Mouse (Mus musculus) regulatory T cell (primary cell): Measurements from ENCODE around the gene Pla2g1b.
"Not testable (repeated sequence)": the region's sequence is repeated elsewhere in the genome, so short reads cannot be mapped to it uniquely, and the experiment has no call there.

Source experiments
- in situ Hi-C: fragments of 300-600 bp; cut with MboI, MseI; formaldehyde crosslinking; loops from one replicate; pipeline ENCODE4 v1.15.1; 2025; ENCODE audit warnings: high pct_unique_total_duplicates

The Pla2g1b gene

DNA sequence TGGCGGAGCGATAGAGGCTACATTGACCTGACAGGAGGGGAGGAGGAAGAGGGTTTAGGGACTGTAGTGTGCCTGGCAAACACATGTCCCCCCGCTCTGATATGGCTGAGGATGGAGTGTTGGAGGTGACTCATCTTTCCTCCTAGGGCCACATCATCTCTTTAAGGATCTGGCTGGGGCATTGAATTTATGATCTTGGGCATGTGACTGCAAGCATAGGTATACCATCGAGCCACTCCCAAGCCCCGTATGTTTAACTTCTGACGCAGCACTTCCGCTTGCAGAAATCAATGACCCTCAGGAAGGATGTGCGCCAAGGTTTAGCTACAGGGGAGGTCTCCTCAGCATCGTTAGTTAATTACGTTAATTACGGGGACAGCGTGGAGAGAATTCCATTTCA lies 37.0 kb downstream of the Pla2g1b start:
- in situ Hi-C loops = loop anchor here (5.0 to 10.0 kb wide), 2 partner anchors 39 to 1872 kb away; no protein-coding TSS in a partner anchor

DNA sequence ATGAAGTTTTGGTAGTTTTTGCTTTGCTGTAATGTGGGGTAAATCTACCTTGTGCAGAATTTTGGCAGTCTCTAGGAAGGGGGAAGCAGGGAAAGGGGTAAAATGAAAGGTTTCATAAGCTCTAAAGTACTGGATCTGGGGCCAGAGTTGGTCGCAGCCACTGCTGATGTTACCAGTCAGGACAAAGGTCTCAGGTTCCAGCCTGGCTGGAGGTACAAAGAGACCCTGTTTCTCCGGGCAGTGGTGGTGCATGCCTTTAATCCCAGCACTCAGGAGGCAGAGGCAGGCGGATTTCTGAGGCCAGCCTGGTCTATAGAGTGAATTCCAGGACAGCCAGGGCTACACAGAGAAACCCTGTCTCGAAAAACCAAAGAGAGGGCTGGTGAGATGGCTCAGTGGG lies 39.6 kb downstream of the Pla2g1b start:
- in situ Hi-C loops = loop anchor here (10.0 kb wide), 1 partner anchor 1869 kb away; no protein-coding TSS in a partner anchor

DNA sequence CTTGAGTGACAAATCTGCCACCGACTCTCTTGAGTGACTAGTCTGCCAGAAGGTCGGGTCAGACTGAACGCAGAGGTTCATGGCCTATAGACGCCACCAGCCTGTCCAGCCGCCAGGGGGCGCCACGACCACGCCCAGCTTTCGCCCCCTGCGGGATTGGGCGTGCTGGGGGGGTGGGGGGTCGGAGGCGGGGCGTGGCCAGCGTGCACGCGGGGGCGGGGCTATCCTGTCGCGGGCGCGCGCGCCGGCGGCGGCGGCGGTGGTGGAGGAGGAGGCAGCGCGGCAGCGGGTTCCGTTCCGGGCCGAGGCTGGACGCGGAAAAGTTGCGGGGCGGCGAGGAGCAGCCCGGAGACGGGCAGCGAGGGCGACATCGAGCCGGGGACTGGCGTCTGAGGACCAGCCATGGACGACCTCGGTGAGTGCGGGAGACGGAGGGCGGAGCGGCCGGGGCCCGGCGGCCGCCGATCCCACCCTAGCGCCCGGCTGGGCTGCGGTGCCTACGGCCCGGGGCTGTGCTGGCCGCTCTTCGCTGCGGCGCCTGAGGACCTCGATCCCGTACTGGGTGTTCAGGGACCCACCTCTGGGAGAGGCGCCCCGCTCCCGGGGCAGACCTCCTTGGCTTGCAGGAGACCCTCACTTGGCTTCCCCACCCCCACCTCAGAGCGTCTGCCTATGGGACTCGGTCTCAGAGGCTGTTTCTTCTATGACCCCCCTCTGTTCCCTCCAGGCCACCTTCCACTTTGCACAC lies 40.6 kb downstream of the Pla2g1b start, which contains the start of gene Pxn:
Gene Pxn, plus strand, starts transcription at position 223 of the 748 bp plus-strand sequence.
- in situ Hi-C loops = loop anchor here (10.0 kb wide), 1 partner anchor 1868 kb away; no protein-coding TSS in a partner anchor

DNA sequence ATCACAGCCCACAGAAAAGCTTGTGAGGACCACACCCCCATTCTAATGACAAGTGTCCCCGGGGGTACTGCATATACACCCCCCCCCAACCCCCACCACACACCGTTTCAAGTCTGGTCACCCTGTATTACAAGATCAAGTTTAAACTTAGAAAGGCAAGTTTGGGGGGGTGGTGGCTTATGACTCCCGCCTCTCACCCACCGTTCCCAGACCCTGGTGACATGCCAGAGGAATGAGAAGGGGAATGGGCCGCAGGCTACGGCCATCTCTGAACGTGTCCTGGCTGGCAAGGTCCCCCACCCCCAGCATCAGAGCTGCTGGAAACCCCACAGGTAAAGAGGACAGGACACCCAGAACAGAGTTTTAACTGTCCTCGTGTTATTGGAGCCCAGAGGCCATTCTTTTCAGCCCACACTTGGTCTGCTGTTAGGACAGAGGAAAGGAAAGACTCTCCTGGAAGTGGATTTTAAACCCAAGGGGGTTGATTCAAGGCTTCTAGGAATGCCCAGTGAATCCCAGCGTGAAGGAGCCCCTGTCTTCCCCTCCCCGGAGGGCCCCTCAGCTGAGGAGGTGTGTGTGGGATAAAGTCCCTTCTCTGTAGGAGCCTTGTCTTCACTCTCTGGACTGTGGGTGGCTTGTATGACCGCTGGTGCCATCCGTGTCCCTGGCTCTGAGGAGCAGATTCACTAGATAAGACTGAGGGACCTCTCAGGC lies 41.4 kb downstream of the Pla2g1b start:
- in situ Hi-C loops = loop anchor here (10.0 kb wide), 1 partner anchor 1867 kb away; no protein-coding TSS in a partner anchor

DNA sequence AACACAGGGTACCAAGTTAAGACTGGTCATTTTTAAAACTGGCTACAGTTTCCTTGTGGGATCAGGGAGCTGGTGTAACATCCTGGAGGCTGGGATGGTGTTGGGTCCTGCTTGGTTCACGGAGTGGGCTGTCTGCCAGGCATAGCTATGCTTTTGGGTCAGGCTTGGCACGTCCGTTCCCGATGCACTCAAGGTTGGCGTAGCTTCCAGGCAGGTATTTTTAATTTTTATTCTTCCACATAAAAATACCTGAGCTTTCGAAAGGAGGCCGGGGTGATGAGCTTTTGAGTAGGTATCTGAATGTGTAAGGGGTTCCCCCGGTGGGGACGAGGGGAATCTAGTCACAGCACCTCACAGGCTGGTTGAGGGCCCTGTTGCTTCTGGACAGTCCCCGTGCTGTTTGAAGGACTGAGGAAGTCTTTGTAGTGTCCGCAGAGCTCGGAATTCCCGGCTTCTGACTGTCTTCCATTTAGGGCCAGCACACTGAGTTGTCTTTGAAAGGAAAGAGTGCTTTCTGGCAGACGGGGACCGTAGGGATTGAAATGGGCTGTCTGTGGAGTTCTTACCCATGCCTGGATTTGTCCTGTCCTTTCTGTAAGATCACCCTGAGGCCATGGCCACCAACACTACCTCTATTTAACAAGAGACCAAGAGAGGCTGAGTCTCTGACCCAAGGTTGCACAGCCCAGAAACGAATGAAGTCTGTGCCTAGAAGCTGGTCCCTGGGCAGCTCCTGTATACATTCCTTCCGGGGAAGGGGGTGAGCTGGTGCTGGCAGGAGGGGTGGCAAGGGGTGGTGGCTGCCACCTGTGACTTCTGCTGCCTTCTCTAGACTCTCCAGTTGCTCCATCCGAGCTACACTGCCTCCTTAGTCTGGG lies 42.2 kb downstream of the Pla2g1b start:
- in situ Hi-C loops = loop anchor here (10.0 kb wide), 1 partner anchor 1867 kb away; no protein-coding TSS in a partner anchor

DNA sequence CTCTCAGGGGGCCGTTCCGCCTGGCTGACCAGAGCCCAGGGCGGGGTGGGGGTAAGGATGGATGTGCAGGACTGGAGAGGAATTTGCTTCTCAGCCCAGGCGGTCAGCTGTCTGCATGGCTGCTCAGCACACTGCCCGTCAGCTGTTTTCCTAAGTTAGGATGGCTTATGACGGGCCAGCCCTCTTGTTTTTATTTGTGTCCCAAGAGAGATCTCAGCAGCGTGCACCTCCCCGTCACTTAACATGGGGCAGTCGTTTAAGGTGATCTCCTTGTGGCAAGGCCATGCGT lies 42.7 kb downstream of the Pla2g1b start:
- in situ Hi-C loops = loop anchor here (10.0 kb wide), 1 partner anchor 1866 kb away; no protein-coding TSS in a partner anchor

DNA sequence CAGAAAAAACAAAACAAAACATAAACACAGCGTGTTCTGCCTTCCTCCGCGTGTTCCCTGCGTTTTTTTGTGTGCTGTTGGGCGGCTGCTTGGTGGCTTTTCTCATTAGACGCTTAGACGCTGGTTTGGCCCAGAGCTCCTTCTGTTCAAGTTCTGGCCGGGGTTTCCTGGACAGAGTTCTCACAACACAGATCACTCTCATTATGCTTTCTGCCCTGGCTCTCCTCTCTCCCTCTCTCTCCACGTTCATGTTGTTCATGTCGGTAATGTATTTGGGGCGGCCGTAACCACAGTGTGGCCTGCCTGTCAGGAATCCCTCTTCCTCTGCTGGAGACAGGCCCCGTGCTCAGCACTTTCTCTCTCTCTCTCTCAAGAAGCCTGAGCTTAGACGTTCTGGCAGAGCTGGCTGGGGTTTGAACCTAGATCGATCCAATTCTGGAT lies 43.3 kb downstream of the Pla2g1b start:
- in situ Hi-C loops = loop anchor here (10.0 kb wide), 1 partner anchor 1865 kb away; no protein-coding TSS in a partner anchor

DNA sequence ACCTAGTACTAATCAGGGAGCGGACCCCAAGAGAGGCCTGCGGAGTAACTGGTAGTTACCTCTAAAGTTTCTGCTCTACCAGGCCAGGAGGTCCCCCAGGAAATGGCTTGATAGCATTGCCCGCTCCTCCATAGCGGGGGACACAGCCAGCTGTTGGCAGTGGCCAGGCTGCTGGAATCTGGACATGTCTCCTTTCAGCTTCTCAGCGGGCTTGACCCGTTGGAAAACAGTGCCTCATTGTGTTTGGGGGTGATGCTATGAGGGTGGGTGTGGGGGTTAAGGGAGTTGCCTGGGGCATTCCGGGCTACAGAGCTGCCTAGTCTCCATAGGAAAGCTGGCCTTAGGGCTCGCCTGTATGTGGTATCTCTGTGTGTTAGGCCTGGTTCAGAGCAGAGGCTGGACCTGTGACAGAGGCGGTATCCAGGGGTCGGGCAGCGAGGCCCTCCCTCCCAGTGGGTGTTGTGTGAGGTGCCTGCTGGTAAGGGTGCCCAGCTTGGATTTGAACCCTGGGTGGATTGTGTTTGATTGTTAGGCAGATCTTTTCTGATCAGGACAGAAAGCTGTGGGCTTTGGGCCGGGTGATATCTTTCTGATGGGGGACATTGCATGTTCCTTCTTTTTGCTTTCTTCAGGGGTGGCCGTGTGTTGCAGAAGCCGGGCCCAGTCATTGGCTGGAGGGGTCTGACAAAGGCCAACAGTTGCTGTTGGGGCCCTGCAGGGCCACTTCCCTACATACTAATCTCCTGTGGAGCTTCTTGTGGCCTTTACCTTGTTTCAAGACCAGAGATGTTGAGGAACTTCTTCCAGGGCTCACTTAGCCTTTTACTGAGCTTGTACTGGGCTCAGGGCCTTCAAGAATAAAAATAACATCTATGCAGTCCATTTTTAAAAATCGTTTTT lies 44.0 kb downstream of the Pla2g1b start:
- in situ Hi-C loops = loop anchor here (10.0 kb wide), 1 partner anchor 1865 kb away; no protein-coding TSS in a partner anchor

DNA sequence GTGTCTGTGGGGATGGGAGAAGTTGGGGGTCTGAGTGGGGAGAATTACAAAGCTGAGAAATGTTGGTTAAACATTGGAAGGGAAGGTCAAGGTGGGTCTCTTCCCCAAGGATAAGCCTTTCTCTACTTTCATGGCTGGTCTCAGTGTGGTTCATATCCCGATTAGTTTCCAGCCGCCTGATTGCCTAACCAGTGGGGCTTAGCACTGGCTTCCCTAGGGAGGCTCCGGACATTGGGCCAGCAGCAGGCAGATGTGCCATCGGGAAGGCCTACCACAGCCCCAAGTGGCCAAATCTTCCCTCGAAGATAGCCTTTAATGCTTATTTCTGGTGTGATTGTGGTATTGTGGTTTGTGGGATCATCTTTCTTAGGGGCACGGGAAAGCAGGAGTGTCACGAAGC lies 46.3 kb downstream of the Pla2g1b start:
- in situ Hi-C loops = no loop called here

DNA sequence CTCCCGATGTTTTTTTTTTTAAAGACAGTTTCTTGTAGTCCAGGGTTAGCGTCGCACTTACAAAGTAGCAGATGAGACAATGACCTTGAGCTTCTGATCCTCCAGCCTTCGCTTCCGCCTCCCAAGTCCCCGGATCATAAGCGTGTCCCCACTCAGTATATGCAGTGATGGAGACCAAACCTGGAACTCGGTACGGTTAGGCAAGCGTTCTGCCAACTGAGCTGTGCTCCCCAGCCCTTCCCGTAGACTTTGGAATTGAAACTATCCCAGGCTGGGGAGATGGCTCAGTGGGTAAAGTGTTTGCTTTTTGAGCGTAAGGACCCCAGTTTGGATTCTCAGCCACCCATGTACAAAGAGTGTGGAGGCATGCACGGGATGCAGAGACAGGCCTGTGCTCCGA lies 47.2 kb downstream of the Pla2g1b start:
- in situ Hi-C loops = no loop called here

DNA sequence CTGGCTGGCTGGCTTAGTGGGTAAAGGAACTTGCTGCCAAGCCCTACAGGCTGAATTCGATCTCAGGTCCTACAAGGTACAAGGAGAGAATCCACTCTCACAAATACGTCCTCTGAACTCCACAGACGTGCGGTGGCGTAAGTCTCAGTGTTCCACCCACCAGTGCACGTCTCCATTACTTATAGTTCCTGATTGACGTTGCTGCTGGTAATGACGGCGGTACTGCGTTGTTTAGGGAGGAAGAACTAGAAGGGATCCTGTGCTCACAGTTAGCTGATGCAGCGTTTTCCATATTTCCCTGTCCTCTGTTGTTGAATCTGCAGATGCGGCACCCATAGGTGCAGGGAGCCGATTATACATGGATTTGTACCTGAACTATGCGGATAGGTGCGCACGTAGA lies 47.7 kb downstream of the Pla2g1b start:
- in situ Hi-C loops = no loop called here

DNA sequence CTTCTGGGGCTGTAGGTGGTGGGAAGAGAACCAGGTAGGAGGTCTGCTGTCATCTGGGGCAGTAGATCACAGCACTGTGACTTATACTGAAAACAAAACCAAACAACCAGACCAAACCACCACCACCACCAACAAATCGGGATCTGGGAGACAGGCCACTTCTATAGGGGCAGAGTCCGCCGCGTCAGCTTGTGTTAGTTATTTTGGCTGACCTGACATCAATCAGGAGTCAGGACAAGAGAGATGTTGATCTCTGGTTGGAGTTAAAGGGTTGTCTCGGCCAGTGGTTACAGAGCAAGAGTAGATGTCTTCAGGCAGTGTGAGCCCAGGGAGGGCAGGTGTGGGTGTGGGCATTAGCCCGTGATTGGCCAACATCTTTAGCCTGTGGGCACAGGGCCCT lies 48.3 kb downstream of the Pla2g1b start:
- in situ Hi-C loops = no loop called here

DNA sequence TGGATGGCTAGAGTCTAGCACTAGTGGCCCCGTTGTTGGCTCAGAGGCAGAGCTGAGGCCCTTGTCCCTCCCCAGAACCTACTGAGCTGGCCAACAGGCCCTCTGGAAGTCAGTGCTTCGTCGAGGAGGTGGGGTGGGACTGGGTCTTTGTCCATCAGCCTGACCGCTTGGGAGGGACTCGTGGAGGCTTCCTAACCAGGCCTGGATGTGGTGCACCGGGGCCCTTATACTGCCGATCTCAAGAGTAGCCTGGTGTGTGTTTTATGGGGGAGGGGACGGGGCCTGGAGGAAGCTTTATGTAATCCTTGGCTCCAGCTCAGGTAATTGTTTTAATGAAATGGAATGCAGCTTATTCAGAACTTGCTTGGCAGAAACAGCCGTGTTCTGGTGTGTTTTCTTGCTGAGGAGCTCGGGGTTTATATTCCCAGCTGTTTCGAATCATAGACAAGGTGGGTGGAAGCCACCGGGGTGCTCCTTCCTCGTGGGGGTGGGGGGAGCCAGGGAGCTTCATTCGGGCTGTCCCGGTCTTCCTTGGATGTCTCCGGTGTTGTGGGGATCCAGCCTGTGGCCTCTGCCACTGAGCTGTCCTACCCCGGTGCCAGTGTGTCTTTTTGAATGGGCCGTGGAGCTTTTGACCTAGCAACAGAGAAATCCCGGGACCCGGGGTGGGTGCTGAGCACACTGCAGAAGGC lies 49.0 kb downstream of the Pla2g1b start:
- in situ Hi-C loops = no loop called here

DNA sequence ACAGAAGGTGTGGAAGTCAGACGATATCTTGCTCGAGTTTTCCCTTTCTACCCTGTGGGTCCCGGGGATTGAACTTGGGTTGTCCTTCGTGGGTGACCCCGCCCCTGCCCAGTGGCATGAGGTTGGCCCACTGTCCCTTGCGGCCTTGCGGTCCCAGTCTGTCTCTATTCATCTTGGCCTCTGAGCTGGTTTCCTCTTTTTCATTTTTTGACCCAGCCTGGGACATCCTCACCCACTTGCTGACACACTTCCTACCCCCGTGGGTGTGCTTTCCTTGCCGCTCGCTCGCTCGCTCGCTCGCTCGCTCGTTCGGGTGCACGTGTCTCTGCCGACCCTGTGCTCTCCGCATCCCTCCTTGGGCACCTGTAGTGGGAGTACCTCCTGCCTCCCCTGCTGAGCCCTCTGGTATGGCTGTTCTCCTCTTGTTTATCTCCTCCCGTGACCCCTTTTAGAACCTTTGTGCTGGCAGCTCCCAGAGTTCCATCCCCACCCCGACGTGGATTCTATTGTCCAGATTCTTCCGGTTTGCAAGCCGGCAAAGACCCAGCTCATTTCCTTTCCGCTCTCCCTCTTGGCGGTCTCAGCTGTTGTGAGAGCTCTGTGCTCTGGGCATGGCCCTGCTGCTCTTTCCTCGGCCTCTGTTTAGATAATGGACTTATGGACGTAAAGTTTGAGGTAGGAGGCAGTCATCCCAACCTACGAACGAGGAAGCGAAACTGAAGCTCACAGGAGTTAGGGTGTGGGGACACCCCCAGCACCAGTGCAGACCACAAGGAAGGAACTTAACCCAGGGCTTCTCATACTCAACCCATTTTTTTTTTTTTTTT lies 50.2 kb downstream of the Pla2g1b start:
- in situ Hi-C loops = no loop called here

DNA sequence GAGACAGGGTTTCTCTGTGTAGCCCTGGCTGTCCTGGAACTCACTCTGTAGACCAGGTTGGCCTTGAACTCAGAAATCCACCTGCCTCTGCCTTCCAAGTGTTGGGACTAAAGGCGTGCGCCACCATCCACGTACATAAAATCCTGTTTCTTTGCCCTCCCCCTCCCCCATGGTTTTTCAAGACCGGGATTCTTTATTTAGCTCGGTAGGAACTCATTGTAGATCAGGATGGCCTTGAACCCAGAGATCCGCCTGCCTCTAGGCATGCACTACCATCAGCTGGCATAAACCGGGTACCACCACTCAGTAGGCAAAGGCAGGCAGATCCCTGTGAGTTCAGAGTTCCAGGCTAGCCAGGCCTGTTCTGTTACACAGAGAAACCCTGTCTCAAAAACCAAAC lies 50.8 kb downstream of the Pla2g1b start:
- in situ Hi-C loops = no loop called here

DNA sequence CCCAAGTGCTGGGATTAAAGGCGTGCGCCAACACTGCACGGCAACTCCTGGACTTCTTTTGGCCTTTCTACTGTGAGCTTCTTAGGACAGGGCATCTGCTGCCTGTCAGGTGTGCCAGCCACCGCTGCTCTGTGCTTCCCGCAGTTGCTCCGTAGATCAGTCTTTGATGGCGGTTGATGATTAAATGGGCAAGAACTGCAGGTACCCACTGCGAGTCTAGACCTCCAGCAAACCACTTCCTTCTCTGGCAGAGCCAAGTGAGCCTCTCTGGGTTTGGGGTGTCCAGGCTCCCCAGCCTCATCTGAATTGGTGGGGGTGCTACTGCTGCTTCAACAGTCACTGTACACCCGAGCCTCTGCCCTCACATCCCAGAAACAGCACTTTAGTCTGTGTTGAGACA lies 51.4 kb downstream of the Pla2g1b start:
- in situ Hi-C loops = no loop called here

DNA sequence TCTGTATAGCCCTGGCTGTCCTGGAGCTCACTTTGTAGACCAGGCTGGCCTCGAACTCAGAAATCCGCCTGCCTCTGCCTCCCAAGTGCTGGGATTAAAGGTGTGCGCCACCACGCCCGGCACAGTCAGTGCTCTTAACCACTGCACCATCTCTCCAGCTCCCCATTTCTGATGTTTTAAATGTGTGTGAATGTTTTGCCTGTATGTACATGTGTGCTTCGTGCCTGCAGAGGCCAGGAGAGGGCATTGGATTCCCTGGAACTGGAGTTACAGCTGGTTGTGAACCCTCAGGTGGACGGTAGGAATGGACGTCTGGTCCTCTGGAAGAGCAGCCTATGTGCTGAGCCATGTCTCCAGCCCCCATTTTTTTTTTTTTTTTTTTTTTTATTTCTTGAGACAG lies 52.2 kb downstream of the Pla2g1b start:
- in situ Hi-C loops = not testable (repeated sequence)

DNA sequence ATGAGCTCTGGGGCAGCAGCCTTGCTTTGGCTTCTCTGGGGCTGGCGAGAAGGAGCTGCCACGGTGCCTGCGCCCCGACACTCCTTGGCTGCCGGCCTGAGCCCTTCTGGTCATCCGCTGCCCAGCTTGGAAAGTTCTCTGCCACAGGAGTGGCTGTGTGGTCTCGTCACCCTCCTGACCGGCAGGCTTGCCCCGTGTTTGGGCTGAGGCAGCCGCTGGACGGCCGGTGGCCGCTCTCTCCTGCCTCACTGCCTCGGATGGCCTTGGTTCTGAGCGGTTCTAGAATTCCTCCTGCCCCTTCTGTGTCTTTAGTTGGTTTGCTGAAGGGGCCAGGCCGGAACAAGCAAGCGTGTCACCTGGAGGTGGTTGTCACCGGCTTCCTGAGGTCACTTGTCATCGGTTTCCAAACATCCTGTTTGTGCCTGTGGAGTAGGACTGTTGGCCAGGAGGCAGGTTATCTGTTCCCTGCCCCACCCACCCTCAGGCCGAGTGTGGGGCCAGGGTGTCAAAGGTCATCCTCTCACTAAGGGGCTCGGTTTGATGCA lies 54.3 kb downstream of the Pla2g1b start:
- in situ Hi-C loops = no loop called here
